Mouse (Mus musculus): ENCODE results near the gene Rps2. TPM values are rescaled to one million over a fixed set of nuclear protein-coding genes. Genes with fewer than 3 reads are reported as not detected.
"Not testable (repeated sequence)": the region's sequence is repeated elsewhere in the genome, so short reads cannot be mapped to it uniquely, and the experiment has no call there.

Rps2 gene
- polyA plus RNA-seq, 1 experiment from 2014 or later = 787 TPM

DNA sequence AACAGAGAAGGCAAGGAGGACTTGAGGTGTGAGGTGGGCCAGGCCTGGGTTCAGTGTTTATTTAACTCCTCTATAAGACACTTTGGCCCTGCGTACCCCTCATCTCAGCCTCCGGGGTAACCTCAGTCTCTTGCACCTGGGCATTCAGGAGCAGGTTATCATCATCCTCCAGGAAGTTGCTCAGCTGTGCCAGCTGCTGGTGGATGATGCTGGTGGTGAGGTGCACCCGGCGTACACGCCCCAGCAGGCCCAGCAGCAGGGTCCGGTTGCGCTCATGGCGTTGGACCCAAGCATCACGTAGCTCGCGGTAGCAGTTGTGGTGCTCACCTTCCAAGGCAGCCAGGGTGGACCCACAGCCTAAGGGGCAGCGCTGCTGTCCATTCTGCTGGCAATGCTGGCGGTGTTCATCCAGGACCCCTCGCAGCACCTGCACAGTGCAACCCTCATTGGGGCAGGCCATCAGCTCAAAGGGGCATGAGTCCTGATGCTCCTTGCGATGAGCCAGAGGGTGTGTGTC is 1.7 kb upstream of the Rps2 start:
- no peak overlapping the region for H3K4me2 ChIP-seq (ENCODE audit: low read length)
- H3K27ac ChIP-seq (ENCODE audit: low read length) = no peak overlapping the region
- no peaks in the 10 kb centered on the region for H3K27me3 ChIP-seq (replicated peaks; ENCODE audit: control insufficient read depth, insufficient read depth, low read length)
- no peak overlapping the region for H3K4me3 ChIP-seq (replicated peaks; ENCODE audit: low read length)
- H3K9ac ChIP-seq (replicated peaks; ENCODE audit: low read depth, low read length) = no peak overlapping the region
- H3K9me3 ChIP-seq (ENCODE audit: control insufficient read depth, low read length) = no peaks in the 10 kb centered on the region
- peaks cover 11% of the 10 kb centered on the region for H3K4me1 ChIP-seq (replicated peaks; ENCODE audit: control insufficient read depth, insufficient read depth, low read length)
- H3K36me3 ChIP-seq (ENCODE audit: control insufficient read depth, insufficient read depth) = no peaks in the 10 kb centered on the region
- 97% methylated on average over 15 of the region's 15 CpGs for WGBS
- ATAC-seq = no peak

DNA sequence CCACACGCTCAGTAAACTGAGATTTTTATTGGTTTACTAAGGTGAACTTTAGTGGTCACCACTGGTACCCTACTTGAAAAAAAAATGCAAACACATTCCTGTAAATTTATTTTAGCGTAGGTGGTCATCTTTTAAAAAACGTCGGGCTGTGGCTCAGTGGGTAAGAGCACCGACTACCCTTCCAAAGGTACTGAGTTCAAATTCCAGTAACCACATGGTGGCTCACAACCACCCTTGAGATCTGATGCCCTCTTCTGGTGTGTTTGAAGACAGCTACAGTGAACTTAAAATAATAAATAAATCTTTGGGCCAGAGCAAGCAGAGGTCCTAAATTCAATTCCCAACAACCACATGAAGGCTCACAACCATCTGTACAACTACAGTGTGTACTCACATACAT is 1.0 kb downstream of the Rps2 start:
- H3K9me3 ChIP-seq (ENCODE audit: control insufficient read depth, low read length); H3K27ac ChIP-seq (ENCODE audit: low read length); ATAC-seq; H3K36me3 ChIP-seq (ENCODE audit: control insufficient read depth, insufficient read depth); H3K27me3 ChIP-seq (replicated peaks; ENCODE audit: control insufficient read depth, insufficient read depth, low read length): not testable (repeated sequence)
- Histone ChIP-seq H3K4me3 (replicated peaks; ENCODE audit: low read length) (peak overlapping the region; percentile 92), H3K4me2 (ENCODE audit: low read length) (peak overlapping the region; percentile 62), H3K4me1 (replicated peaks; ENCODE audit: control insufficient read depth, insufficient read depth, low read length) (peaks cover 33% of the 10 kb centered on the region), H3K9ac (replicated peaks; ENCODE audit: low read depth, low read length) (peak overlapping the region; percentile 92)
- WGBS = 67% methylated on average over 5 of the region's 5 CpGs

DNA sequence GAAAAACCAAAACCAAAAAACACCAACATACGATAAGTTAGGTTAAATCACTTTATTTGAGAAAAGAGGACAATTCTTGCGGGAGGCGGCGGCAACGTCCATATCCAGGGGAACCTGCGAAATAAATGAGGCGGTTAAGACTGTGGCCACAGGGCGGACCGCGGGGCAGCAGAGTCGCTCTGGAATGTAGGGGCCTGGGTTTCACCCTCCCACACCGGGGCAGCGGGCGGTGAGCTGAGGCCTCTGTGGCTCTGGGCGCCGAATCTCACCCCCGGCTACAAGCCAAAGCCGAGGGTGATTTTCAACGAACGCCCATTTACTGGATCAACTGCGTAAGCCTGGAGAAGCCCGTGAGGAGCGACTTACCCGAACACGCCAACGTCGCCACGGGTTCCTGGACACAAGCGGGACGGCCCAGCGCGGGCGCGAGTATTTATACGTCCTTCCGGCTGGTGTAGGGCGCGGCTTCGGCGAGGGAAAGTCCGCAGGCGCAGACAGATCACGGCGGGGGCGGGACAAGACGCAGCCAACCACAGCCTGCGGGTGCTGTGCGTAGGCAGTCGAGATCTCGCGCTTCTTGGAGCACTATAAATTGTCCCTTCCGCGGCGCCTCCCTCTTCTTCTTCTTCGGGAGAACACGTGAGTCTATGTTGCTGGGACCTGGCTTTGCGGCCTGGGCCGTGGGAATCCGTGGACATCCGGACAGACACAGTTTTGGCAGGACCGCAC is 1.7 kb downstream of the Rps2 start:
- Histone ChIP-seq H3K9me3 (ENCODE audit: control insufficient read depth, low read length) (no peaks in the 10 kb centered on the region), H3K4me1 (replicated peaks; ENCODE audit: control insufficient read depth, insufficient read depth, low read length) (peaks cover 33% of the 10 kb centered on the region), H3K27ac (ENCODE audit: low read length) (peak overlapping the region; percentile 76), H3K4me2 (ENCODE audit: low read length) (peak overlapping the region; percentile 80), H3K9ac (replicated peaks; ENCODE audit: low read depth, low read length) (peak overlapping the region; percentile 92), H3K27me3 (replicated peaks; ENCODE audit: control insufficient read depth, insufficient read depth, low read length) (no peaks in the 10 kb centered on the region), H3K4me3 (replicated peaks; ENCODE audit: low read length) (peak overlapping the region; percentile 92), H3K36me3 (ENCODE audit: control insufficient read depth, insufficient read depth) (peaks cover 7% of the 10 kb centered on the region)
- peak; percentile 99 for ATAC-seq
- WGBS = under 1% methylated on average over 61 of the region's 61 CpGs

DNA sequence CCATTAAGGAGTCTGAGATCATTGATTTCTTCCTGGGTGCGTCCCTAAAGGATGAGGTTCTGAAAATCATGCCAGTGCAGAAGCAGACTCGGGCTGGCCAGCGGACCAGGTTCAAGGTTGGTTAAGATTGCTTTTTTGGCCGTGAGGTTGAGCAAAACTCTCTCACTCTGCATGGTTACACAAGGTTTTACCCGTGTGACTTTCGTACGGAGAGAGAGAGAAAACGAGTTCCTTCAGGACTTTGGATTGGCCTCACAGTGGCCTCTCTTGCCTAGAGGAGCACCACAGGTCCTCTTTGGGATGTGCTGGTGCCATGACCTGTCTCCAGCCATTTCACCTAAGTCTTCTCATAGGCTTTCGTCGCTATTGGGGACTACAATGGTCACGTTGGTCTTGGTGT is 2.7 kb downstream of the Rps2 start:
- Histone ChIP-seq H3K4me2 (ENCODE audit: low read length) (peak overlapping the region; percentile 80), H3K9ac (replicated peaks; ENCODE audit: low read depth, low read length) (peak overlapping the region; percentile 70), H3K4me1 (replicated peaks; ENCODE audit: control insufficient read depth, insufficient read depth, low read length) (peaks cover 33% of the 10 kb centered on the region), H3K4me3 (replicated peaks; ENCODE audit: low read length) (peak overlapping the region; percentile 92)
- H3K27me3 ChIP-seq (replicated peaks; ENCODE audit: control insufficient read depth, insufficient read depth, low read length); ATAC-seq; H3K36me3 ChIP-seq (ENCODE audit: control insufficient read depth, insufficient read depth); H3K27ac ChIP-seq (ENCODE audit: low read length); H3K9me3 ChIP-seq (ENCODE audit: control insufficient read depth, low read length): not testable (repeated sequence)
- 2% methylated on average over 10 of the region's 11 CpGs for WGBS

DNA sequence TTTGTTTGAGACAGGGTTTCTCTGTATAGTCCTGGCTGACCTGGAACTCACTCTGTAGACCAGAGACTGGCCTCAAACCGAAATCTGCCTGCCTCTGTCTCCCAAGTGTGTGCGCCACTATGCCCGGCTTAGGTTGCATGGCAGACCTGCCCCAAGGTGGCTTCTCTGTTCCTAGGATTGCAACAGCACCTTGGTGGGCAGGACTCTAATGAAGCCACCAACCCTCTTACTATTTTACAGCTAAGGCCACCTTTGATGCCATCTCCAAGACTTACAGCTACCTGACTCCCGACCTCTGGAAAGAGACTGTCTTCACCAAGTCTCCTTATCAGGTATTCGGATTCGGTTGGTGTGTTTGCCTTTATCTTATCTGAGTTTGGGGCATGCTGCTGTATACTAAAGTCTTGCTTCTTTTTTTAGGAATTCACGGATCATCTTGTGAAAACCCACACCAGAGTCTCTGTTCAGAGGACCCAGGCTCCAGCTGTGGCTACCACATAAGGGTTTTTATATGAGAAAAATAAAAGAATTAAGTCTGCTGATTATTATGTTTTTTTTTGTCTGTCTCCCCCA is 3.6 kb downstream of the Rps2 start:
- H3K4me1 ChIP-seq (replicated peaks; ENCODE audit: control insufficient read depth, insufficient read depth, low read length) = peaks cover 33% of the 10 kb centered on the region
- WGBS = 72% methylated on average over 7 of the region's 7 CpGs
- ATAC-seq; H3K9me3 ChIP-seq (ENCODE audit: control insufficient read depth, low read length); H3K9ac ChIP-seq (replicated peaks; ENCODE audit: low read depth, low read length); H3K27me3 ChIP-seq (replicated peaks; ENCODE audit: control insufficient read depth, insufficient read depth, low read length); H3K36me3 ChIP-seq (ENCODE audit: control insufficient read depth, insufficient read depth); H3K27ac ChIP-seq (ENCODE audit: low read length): not testable (repeated sequence)
- H3K4me3 ChIP-seq (replicated peaks; ENCODE audit: low read length) = 0 out of 2 replicates have a peak overlapping the region, but pooled peaks have one; percentile 12
- H3K4me2 ChIP-seq (ENCODE audit: low read length) = peak overlapping the region; percentile 30

DNA sequence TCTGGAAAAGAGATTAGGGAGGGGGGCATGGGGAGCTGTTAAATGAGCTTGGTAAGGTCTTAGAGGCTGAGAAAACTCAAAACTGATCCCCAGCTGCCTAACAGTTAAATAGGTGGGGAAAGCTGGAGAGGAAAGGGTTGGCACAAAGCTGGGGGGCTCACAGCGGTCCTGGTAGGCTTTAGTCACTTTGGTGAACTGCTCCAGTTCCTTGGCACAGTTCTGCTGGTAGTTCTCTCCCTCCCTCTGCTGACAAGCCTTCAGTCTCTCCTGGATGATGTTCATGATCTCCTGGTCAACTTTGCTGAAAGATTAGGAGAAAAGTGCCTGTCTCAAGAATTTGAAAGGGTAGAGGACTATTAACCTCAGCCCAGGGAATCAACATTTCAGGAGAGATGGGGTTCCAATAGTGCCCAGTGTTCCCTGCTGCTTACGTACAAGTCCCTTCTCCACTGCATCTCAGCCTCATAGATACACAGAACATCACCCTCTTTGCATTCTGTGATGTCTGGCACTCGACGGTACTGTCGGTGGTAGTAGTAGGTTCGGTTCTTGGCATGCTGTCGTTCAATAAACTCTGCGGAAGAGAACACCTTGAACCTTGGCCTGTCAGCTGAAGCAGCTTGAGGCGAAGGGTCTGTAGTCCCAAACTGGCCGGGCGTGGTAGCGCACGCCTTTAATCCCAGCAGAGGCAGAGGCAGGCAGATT is 4.5 kb downstream of the Rps2 start:
- no peak overlapping the region for H3K4me2 ChIP-seq (ENCODE audit: low read length)
- no peak overlapping the region for H3K27ac ChIP-seq (ENCODE audit: low read length)
- WGBS = 35% methylated on average over 13 of the region's 13 CpGs
- 0 out of 2 replicates have a peak, but pooled peaks cover 2% of the 10 kb centered on the region for H3K27me3 ChIP-seq (replicated peaks; ENCODE audit: control insufficient read depth, insufficient read depth, low read length)
- H3K9me3 ChIP-seq (ENCODE audit: control insufficient read depth, low read length) = no peaks in the 10 kb centered on the region
- no peak overlapping the region for H3K4me3 ChIP-seq (replicated peaks; ENCODE audit: low read length)
- no peak overlapping the region for H3K9ac ChIP-seq (replicated peaks; ENCODE audit: low read depth, low read length)
- H3K36me3 ChIP-seq (ENCODE audit: control insufficient read depth, insufficient read depth) = peaks cover 7% of the 10 kb centered on the region
- ATAC-seq = no peak
- H3K4me1 ChIP-seq (replicated peaks; ENCODE audit: control insufficient read depth, insufficient read depth, low read length) = peaks cover 33% of the 10 kb centered on the region

DNA sequence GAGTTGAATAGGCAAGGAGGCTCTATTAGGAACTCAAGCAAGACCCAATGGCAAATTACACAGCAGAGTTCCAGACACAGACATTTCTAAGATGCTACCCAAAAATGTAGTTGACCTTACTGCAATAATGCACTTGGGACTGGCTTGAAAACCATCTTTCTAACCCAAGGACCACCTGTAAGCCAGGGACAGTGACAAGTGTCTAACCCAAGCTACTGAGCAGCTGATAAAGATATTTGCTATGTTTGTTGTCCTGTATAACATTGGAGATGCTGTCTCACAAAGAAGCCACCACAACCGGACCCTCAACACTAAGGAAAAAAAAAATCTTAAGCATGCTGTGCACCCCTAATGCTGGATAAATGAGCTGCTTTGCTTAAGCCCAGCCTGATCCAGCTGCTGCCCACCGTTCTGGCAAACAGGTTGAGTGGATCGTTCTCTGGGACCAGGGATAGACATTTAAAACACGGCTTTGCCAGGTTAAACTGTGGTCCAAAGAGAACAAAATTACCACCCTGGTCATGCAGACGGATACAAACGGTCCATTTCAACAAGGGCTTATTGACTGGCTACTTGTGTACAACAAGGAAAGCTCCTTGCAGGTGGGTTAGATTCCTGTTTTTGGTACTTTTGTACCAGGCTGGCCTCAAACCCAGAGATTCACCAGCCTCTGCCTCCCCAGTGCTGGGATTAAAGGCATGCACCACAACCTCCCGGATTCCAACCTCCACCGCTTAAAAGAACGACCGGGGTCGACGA is 5.4 kb downstream of the Rps2 start:
- peak overlapping the region; percentile 78 for H3K4me2 ChIP-seq (ENCODE audit: low read length)
- H3K36me3 ChIP-seq (ENCODE audit: control insufficient read depth, insufficient read depth) = peaks cover 7% of the 10 kb centered on the region
- H3K4me1 ChIP-seq (replicated peaks; ENCODE audit: control insufficient read depth, insufficient read depth, low read length) = peaks cover 33% of the 10 kb centered on the region
- 0 out of 2 replicates have a peak, but pooled peaks cover 2% of the 10 kb centered on the region for H3K27me3 ChIP-seq (replicated peaks; ENCODE audit: control insufficient read depth, insufficient read depth, low read length)
- peak overlapping the region; percentile 83 for H3K9ac ChIP-seq (replicated peaks; ENCODE audit: low read depth, low read length)
- H3K27ac ChIP-seq (ENCODE audit: low read length) = no peak overlapping the region; the same call in 1 of the 2 replicates
- no peaks in the 10 kb centered on the region for H3K9me3 ChIP-seq (ENCODE audit: control insufficient read depth, low read length)
- 3% methylated on average over 12 of the region's 12 CpGs for WGBS
- peak overlapping the region; percentile 72 for H3K4me3 ChIP-seq (replicated peaks; ENCODE audit: low read length)
- no peak for ATAC-seq

DNA sequence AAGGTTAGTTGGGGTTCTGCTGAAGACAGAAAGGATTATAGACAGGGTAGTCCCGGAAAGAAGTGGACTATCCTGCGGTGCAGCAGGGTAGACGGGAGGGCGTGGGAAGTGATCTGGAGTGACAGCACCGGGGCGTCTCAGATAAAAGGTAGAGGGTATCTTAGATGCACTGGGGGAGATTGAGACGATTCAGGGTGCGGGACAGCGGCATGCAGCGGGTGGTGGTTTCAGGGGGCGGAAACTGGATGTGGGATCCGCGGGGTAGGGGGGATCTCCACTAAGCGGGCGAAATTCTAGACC is 5.9 kb downstream of the Rps2 start:
- ATAC-seq = peak; percentile 0; the same call in 1 of the 2 replicates
- Histone ChIP-seq H3K9ac (replicated peaks; ENCODE audit: low read depth, low read length) (peak overlapping the region; percentile 83), H3K27me3 (replicated peaks; ENCODE audit: control insufficient read depth, insufficient read depth, low read length) (0 out of 2 replicates have a peak, but pooled peaks cover 2% of the 10 kb centered on the region), H3K27ac (ENCODE audit: low read length) (peak overlapping the region; percentile 26; the same call in 1 of the 2 replicates), H3K4me3 (replicated peaks; ENCODE audit: low read length) (peak overlapping the region; percentile 72), H3K4me1 (replicated peaks; ENCODE audit: control insufficient read depth, insufficient read depth, low read length) (peaks cover 32% of the 10 kb centered on the region), H3K36me3 (ENCODE audit: control insufficient read depth, insufficient read depth) (peaks cover 7% of the 10 kb centered on the region), H3K9me3 (ENCODE audit: control insufficient read depth, low read length) (no peaks in the 10 kb centered on the region), H3K4me2 (ENCODE audit: low read length) (peak overlapping the region; percentile 78)
- under 1% methylated on average over 15 of the region's 15 CpGs for WGBS

All from forebrain, embryonic 16.5 days (tissue).